Mouse (Mus musculus) olfactory bulb, adult 2 months (tissue): ENCODE data around the gene Cyp2d22.

ENCODE experiments used
- CTCF ChIP-seq: fragments of 200-500 bp; IDR thresholded peaks from 2 replicates; pipeline ENCODE4 v1.5.1; 2012; ENCODE audit warnings: low read depth, mild to moderate bottlenecking, low read length, moderate library complexity; ENCODE audit not compliant: insufficient read depth
- POLR2A ChIP-seq: fragments of 200-500 bp; IDR thresholded peaks from 2 replicates; pipeline ENCODE4 v1.6.1; 2012; ENCODE audit warnings: mild to moderate bottlenecking, low read depth, low read length, moderate library complexity; ENCODE audit not compliant: insufficient read depth

DNA sequence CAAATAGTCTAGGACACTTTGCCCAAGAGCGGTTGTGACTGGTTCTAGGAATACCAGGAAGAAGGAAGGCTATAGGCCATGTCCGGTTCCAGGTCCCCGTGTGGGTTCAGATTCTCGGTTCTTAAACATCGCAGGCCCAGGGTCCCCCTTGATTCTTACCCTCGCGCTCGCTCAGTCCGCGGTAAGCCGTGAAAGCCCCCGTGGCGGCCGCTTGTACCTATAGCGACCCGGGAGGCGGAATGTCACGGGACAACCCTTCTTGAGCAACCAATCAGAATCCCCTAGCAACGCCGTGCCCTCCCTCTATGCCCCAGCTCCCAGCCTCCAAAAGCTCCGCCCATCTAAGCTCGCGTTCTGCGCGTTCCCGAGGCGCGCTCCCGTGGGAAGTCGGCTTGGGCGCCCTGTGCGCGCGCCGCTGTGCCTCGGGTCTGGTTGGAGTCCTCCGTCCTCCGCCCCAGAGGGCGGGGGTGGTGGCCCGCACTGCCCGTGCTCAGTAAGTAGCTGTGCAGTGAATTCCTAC is 41.4 kb downstream of the Cyp2d22 start, which contains the start of the genes Naga, Pheta2 and Smdt1:
- TF ChIP-seq CTCF (no peak), POLR2A (peak; percentile 45; the same call in 1 of the 2 replicates)
